Mouse (Mus musculus): Measurements from ENCODE around the gene Vegfd. TPM values are rescaled to one million over a fixed set of nuclear protein-coding genes. Genes with fewer than 3 reads are reported as not detected.

Vegfd gene
- total RNA-seq (2015; ENCODE audit: low replicate concordance): 10.1 and 11.7 TPM in 2 replicates
- 4.0 and 19.3 TPM in 2 replicates for total RNA-seq (2017; ENCODE audit: low replicate concordance)

- no peak for ATAC-seq (replicated peaks; ENCODE audit: low FRiP score, poor library complexity, severe bottlenecking)
Observed at GRCm38 (mm10) chrX:164373081-164373480, at the start of gene Vegfd. Gene Vegfd, plus strand, starts transcription at chrX:164373378.

GRCm38 (mm10) chrX:164323391-164323913 lies 49.7 kb upstream of the Vegfd start:
- ATAC-seq (replicated peaks; ENCODE audit: low FRiP score, poor library complexity, severe bottlenecking): no peak

GRCm38 (mm10) chrX:164330351-164330750 lies 42.8 kb upstream of the Vegfd start:
- ATAC-seq (replicated peaks; ENCODE audit: low FRiP score, poor library complexity, severe bottlenecking): no peak

DNA sequence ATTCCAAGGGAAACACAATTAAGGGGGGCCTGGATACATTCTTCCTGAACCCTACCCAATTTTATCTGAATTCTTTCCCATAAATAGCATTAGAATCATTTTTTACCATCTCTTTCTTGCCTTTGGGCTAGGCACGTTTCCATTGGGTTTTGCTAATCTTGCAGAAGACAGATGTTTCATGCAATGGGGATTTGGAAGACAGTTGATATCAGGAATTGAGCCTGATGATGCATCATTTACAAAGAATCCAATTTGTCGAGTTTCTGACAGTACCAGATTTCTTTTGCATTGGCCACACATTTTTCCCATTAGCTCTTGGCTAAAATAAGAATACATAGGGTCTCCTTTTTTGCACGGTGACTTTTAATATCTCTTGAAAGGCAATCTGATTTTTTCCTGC lies 42.4 kb upstream of the Vegfd start:
- no peak for ATAC-seq (replicated peaks; ENCODE audit: low FRiP score, poor library complexity, severe bottlenecking)

DNA sequence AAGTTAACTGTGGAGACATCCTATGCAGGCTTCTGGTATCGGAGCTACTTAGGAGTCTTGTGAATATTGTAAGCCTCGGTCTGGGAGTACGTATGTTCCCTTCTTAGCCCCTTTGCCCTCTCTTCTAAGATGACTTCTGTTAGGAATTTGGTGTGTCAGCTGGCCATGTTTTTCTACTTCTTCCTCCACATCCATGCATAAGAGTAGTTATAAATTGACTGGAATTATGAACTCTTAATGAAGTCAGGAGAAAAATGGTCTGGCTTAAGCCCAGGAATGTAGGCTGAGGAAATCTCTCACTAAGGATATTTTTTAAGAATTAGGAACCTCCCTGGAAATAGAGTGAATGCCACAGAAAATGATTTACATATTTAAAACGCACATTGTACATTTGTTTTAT lies 34.6 kb upstream of the Vegfd start:
- ATAC-seq (replicated peaks; ENCODE audit: low FRiP score, poor library complexity, severe bottlenecking): no peak

DNA sequence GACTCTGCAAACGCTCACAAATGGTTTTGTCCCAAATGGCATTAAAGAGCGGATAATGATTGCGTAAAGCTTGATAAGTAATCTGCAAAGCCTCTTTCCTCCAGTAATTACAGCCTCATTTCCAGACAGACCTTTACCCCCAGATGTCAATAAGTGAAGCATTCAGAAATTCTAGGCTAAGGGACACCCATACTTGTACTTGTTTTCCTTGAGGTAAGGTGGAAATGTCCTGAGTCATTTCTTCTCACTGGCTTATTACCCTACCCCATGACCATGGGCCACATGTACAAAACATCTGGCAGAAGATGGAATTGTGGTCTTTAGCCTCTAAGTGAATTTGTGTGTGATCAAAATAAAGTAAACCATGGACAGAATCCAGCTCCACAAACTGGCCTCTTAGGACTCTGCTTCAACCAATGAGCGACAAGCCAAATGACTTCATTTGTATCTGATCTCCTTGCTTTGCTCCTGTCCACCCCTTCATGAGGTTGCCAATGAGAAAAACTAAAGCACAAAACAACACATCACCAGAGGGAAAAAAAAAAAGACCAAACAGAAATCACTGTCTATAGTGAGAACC lies 27.7 kb upstream of the Vegfd start:
- ATAC-seq (replicated peaks; ENCODE audit: low FRiP score, poor library complexity, severe bottlenecking): no peak

GRCm38 (mm10) chrX:164348937-164349336 lies 24.2 kb upstream of the Vegfd start:
- no peak for ATAC-seq (replicated peaks; ENCODE audit: low FRiP score, poor library complexity, severe bottlenecking)

DNA sequence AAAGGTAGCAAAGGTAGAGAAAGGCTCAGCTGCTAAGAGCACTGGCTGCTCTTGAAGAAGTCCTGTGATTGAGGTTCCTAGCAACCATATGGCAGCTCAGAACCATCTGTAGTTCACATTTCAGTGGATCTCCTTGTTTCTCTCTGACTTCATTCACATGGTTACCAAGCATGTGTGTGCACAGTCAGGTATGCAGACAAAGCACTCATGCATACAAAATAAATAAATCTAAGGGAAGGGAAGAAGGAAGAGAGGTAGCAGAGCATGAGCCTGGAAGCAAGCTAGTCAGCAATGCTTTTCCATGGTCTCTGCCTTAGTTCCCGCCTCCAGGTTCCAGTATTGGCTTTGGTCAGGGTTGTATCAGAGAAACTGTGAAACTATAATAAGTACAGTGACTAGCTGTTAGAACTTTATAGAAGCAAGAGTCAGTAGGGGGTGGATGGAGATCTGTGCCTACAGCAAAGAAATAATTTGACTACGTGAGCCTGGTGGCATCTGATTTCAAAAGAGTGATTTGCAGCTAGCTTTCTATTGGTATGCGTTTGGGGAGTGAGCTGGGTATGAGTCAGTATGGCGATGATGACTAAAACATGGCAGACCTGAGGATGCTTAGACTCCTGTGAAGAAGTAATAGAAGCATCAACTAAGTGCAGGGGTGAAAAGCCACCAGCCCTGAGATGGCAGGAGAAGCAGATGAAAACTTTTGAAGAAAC lies 7.9 kb upstream of the Vegfd start:
- no peak for ATAC-seq (replicated peaks; ENCODE audit: low FRiP score, poor library complexity, severe bottlenecking)

GRCm38 (mm10) chrX:164370576-164370975 lies 2.6 kb upstream of the Vegfd start:
- no peak for ATAC-seq (replicated peaks; ENCODE audit: low FRiP score, poor library complexity, severe bottlenecking)

DNA sequence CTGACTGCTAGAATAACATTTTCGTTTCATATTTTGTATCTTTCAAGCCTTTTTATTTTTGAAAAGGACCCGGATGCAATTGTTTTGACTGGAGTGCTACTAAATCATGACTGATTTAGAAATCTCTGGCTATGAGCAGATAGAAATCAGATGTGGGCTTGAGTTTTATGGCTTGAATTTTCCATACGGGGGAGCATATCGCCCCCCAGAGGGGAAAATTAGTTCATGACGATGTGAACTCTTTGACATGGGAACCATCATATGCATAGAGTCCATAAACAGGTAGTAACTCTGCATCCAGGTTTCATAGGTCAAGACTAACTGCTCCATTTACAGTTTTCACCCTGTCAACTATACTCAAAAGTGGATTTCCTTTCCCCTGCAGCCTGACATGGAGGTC lies 1.4 kb downstream of the Vegfd start:
- no peak for ATAC-seq (replicated peaks; ENCODE audit: low FRiP score, poor library complexity, severe bottlenecking)

DNA sequence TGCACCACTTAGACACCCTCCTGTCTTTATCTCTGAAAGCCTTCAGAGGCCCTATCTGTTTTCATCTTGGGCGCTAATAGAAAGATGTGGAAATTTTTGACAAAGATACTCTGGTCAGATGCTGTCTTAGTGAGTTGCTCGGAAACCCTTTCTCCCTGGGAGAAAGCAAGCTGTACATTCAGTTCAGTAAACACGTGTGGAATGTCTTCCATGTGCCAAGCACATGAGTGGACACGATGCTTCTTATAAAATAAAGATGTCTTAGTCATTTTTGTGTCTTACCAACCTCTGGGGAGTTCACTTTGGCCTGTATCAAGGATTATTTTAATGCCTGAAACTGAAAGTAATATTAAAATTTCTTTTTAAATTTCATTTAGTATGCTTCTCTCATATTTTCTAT lies 6.5 kb downstream of the Vegfd start:
- ATAC-seq (replicated peaks; ENCODE audit: low FRiP score, poor library complexity, severe bottlenecking): no peak

DNA sequence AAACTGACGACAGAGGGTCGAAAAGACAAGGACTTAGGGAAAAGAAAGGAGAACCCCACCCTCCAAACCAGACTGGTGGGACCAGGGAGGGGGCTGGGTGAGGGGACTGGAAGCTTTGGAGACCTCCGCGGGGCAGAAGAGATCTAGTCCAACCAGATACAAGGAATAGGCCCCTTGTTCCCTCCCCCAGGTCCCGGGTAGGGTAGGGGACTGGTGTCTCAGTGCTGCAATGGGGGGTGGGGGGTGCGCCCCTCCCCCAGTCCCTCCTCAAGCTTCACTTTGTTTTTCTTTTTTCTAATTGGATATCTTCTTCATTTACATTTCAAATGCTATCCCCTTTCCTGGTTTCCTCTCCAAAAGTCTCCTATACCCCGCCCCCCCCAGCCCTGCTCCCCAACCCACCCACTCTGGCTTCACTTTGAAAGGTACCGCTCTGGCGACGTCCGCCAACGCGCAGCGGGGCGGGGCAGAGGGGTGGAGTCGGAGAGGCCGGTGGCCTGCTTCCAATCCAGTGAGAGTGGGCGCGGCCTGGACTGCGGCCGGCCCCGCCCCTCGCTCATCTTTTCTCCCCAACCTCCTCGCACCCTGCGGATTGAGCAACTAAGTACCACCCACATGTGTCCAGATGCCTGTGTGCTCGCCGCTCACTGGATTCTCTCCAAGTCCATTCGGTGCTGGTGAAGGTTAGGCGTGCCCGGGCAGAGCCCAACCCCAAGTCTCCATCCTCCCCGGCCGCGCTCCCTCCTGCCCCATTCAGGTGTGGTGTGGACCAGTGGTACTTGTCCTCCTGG lies 8.6 kb downstream of the Vegfd start:
- peak; percentile 100 for ATAC-seq (replicated peaks; ENCODE audit: low FRiP score, poor library complexity, severe bottlenecking)

DNA sequence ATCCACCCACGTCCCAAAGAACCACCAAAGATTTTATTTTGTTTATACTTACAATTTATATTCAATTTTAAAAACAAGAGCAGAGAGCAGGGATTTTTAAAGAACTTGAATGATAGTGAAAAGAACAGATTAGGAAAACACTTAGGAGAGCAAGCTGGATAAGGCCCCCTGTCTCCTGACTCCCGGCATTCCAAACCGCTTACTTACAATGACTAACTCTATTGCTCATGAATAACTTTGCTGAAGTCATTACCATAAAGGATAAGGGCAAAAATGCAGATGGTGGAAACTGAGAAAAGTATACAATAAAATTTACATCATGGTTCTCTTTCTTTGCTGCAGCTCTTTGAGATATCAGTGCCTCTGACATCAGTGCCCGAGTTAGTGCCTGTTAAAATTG lies 20.9 kb downstream of the Vegfd start:
- no peak for ATAC-seq (replicated peaks; ENCODE audit: low FRiP score, poor library complexity, severe bottlenecking)

- no peak for ATAC-seq (replicated peaks; ENCODE audit: low FRiP score, poor library complexity, severe bottlenecking)
Observed at GRCm38 (mm10) chrX:164398456-164398855, 25.3 kb downstream of the Vegfd start.

DNA sequence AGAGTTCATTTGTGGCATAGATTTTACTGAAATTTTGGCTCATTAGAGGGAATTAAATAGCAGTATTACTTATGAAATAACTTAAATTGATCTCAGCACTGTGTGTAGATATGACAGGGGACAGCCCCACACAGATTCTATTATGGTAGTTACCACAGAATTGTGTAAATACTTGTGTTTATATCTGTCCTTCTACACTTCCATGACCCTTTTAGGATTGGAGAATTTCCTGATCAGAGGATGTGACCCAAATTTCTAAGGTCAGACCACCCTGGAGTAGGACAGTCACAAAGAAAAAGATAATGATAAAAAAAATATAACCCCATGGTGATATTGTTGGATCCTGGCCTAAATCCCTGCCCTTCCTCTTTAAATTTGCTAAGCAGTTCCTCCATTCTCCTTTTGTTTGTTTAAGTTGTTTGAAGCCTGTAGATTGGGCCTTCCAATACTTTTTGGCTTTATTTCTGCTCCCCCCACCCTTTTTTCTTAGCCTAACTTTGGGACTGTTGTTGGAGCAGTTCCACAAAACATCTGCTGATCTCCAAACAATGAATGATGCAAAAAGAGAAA lies 32.0 kb downstream of the Vegfd start:
- no peak for ATAC-seq (replicated peaks; ENCODE audit: low FRiP score, poor library complexity, severe bottlenecking)

DNA sequence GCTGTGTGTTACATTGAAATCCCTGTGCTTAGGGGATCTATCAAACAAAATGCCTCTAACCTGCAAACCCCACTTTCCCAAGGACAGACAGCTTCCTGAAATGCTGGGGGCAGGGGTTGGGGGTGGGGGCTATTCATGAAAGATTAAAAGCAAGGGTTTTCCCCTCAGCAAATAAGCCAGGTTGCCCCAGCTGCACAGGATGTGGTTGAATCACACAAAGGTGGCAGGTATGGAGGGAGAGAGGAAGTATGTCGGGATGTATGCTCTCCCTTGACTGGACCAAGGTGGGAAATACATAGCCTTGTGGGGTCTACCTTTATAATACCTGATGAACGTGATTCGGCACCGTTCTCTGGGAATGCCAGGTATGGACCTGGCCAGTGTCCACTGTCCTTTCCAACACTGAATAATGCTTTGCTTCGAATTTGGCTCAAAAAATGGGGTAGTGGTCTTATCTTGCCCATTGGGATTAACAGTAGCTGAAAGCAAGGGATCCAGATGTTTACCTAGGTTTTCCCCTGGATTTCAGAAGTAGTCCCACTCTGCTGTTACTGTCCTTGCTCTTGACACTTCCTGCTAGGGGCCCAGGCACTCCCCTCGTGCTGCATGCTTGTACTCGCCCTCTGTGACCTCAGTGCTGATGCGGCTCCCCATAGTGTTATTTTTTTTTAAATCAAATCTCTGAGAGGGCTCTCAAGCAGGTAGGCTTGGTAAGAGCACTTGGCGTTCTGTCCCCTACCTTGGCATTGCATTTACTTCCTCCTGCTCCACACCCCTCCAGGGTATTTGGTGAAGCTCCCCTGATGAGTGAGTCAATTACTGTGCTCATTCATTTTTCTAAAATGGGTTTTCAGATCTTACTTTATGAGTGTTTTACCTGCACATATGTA lies 33.2 kb downstream of the Vegfd start:
- no peak for ATAC-seq (replicated peaks; ENCODE audit: low FRiP score, poor library complexity, severe bottlenecking)

DNA sequence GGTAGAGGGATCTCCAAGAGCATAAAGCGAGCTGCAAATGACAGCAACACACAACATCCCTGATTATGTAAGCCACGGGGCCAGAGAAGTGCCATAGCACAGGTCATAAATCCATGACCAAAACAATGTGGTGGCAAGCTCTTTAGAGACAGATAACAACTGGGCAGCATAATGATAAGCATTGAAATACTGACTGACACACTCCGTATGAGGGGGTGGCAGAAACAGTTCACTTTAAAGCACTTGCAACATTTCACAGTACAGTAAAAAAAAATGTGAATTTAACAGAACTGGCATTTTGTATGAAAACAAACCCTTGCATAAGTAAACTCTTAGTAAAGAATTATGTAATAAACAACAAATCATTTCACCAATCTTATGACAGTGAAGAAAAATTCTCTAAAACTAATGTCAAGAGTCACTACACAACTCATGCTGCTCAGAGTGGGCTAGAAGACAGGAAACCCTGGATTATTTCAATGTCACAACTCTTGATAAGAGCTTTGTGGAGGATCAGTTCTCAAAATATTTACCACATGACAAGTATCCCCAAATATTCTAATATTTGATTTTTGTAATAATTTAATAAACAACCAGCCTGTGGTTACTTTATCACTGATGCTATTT lies 35.2 kb downstream of the Vegfd start:
- ATAC-seq (replicated peaks; ENCODE audit: low FRiP score, poor library complexity, severe bottlenecking): no peak

DNA sequence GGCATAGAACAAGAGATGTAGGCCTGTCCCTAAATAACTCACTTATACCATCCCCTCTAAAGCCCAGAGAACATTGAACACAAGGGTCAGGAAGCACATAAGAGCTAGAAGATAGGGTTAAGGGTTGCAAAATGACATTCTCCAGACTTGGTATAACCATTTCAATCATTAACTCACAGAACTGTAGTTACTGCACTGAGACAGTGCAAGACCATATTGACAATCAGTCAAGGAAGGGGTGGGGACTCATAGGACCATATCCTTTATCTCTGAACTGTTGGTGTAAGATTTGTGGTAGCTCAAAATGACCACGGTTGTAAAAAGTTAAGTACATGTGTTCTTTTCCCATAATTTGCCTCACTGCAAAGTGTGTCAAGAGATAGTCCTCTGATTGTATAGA lies 37.4 kb downstream of the Vegfd start:
- ATAC-seq (replicated peaks; ENCODE audit: low FRiP score, poor library complexity, severe bottlenecking): no peak

DNA sequence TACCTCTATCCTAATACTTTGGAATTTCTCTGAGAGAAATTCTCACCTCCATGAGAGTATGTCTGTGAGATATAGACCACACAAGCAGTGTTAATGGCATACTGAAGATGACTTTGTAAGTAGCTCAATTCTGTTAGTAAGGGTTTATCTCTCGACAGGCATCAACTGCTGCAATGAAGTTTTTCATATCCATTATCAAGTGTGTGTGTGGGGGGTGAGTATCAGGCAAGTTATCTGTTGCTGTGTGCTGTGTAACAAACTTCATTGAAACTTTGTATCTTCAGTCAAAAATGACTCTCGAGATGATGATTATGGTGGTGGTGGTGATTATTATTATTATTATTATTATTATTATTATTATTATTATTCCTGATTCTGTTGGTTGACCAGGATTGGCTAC lies 43.6 kb downstream of the Vegfd start:
- ATAC-seq (replicated peaks; ENCODE audit: low FRiP score, poor library complexity, severe bottlenecking): no peak
